Comparison of ENCODE assay signal across 18 mouse cellular contexts in the genomic region with DNA sequence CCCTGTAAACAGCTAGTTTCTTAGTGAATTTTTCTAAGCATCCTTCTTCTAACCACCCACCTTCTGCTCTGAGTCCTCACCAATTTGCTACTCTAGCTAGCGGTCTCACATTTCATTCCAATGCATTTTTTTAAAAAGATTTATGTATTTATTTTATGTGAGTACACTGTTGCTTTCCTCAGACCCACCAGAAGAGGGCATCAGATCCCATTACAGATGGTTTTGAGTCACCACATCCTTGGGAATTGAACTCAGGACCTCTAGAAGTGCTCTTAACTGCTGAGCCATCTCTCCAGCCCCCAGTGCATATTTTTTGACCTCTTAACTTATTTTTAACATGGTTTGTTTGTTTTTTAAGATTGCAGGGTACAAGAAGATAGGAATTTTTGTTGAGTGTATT.
DNase-seq lines count a peak whose midpoint lies in the region; ATAC-seq and TF ChIP-seq lines count a peak whose summit lies in the region.
"Had no signal": no experiment of that assay in that cellular context is flagged by ENCODE, and none has a peak within 500 bp of the region (broad histone marks: within the 10 kb centered on the region; RNA-seq: fewer than 3 reads in every experiment).

No protein-coding gene starts in this region.

- no peaks in the 10 kb centered on the region for H3K4me1 ChIP-seq in lung, postnatal 0 days (ENCODE audit: insufficient read depth, low read depth, low read length)
- H3K4me1 ChIP-seq: limb, embryonic 15.5 days had no signal

- no peak for ATAC-seq in lung, postnatal 0 days
- ATAC-seq: forebrain, embryonic 16.5 days had no signal

- H3K27me3 ChIP-seq in lung, postnatal 0 days (replicated peaks; ENCODE audit: insufficient read depth, low read length) = no peaks in the 10 kb centered on the region
- H3K27me3 ChIP-seq: limb, embryonic 15.5 days; lung, embryonic 15.5 days had no signal

- 90% methylated on average over 1 of the region's 1 CpGs for WGBS in lung, postnatal 0 days

- H3K9me3 ChIP-seq in lung, postnatal 0 days (ENCODE audit: low read length) = no peaks in the 10 kb centered on the region
- H3K9me3 ChIP-seq: hindbrain, embryonic 10.5 days; limb, embryonic 15.5 days; lung, embryonic 15.5 days had no signal

- no peak overlapping the region for H3K4me3 ChIP-seq in lung, postnatal 0 days (ENCODE audit: low read depth, low read length)
- H3K4me3 ChIP-seq: erythroblast, embryonic 14.5 days; hindbrain, embryonic 10.5 days; limb, embryonic 15.5 days; lung, embryonic 15.5 days had no signal

- DNase-seq in embryo, embryonic 10.5 days (ENCODE audit: low spot score) = peak; percentile 15
- DNase-seq in embryo, embryonic 11 days = no peak
- DNase-seq in kidney, adult 8-10 months = peak; percentile 0 to 3
- no peak for DNase-seq in kidney, postnatal 14 days
- no peak for DNase-seq in lung, postnatal 0 days (ENCODE audit: low spot score)
- no peak for DNase-seq in lung, postnatal 10 days
- DNase-seq in R1 (ENCODE audit: low read depth, low spot score) = peak; percentile 8
- DNase-seq in frontal cortex, postnatal 10 days (ENCODE audit: low spot score in 2 of 2) = no peak
- DNase-seq: adrenal gland, postnatal 14 days; B cell, adult 2 months; cerebellum, adult 9-11 months; gastrocnemius, postnatal 25 days had no signal

- peak; percentile 40 for TF ChIP-seq CTCF in lung, postnatal 0 days (IDR thresholded peaks at IDR 0.05)

- no peak overlapping the region for H3K9ac ChIP-seq in lung, postnatal 0 days (replicated peaks; ENCODE audit: low read depth)
- H3K9ac ChIP-seq: limb, embryonic 15.5 days; lung, embryonic 15.5 days had no signal

- H3K4me2 ChIP-seq in lung, postnatal 0 days (replicated peaks; ENCODE audit: low read depth, low read length) = no peak overlapping the region
- H3K4me2 ChIP-seq: heart, embryonic 11.5 days; limb, embryonic 15.5 days; lung, embryonic 15.5 days had no signal

- no peaks in the 10 kb centered on the region for H3K36me3 ChIP-seq in lung, postnatal 0 days (ENCODE audit: insufficient read depth, low read length)
- H3K36me3 ChIP-seq: hindbrain, embryonic 10.5 days; limb, embryonic 15.5 days; lung, embryonic 15.5 days had no signal

- H3K27ac ChIP-seq in lung, postnatal 0 days (ENCODE audit: low read length) = no peak overlapping the region
- H3K27ac ChIP-seq: hindbrain, embryonic 10.5 days; limb, embryonic 15.5 days had no signal

- TF ChIP-seq EP300 in lung, postnatal 0 days (IDR thresholded peaks at IDR 0.05) = no peak

Comparison
In these comparisons a context has a peak if more than half of its experiments do, and no peak if none do; other contexts are left out.
1. DNase-seq: peak in embryo, embryonic 10.5 days (single experiment), kidney, adult 8-10 months (2 of 2) and R1 (single experiment); none in embryo, embryonic 11 days (single experiment), kidney, postnatal 14 days (single experiment), lung, postnatal 0 days (single experiment), lung, postnatal 10 days (single experiment) and frontal cortex, postnatal 10 days (0 of 2).